Mouse (Mus musculus): ENCODE data around the gene Taar4.

Taar4 gene

GRCm38 (mm10) chr10:24008143-24008542 lies 47.8 kb downstream of the Taar4 start:
- DNase-seq = no peak
